Mouse (Mus musculus) ES-Bruce4 (cell line): ENCODE results near the gene Spats2l. TPM values are rescaled to one million over a fixed set of nuclear protein-coding genes. Genes with fewer than 3 reads are reported as not detected.

Experiments used
- H3K27ac ChIP-seq: 2 replicates; pipeline ENCODE4 v1.5.1; 2012; ENCODE audit warnings: low read length, inconsistent platforms; ENCODE audit not compliant: insufficient read depth
- H3K27me3 ChIP-seq: 2 replicates; pipeline ENCODE4 v1.6.1; 2012; ENCODE audit warnings: mild to moderate bottlenecking, low read length, inconsistent platforms; ENCODE audit not compliant: control insufficient read depth, poor library complexity, insufficient read depth, severe bottlenecking
- H3K36me3 ChIP-seq: 2 replicates; pipeline ENCODE4 v1.6.1; 2012; ENCODE audit warnings: inconsistent platforms, mild to moderate bottlenecking, low read length, moderate library complexity; ENCODE audit not compliant: control insufficient read depth, poor library complexity, insufficient read depth, severe bottlenecking
- H3K4me1 ChIP-seq: one replicate; pipeline ENCODE4 v1.8.1; 2011; ENCODE audit warnings: low read length; ENCODE audit not compliant: control insufficient read depth, insufficient read depth
- H3K4me3 ChIP-seq: 2 replicates; pipeline ENCODE4 v1.5.1; 2011; ENCODE audit warnings: low read depth, mild to moderate bottlenecking, low read length
- H3K9ac ChIP-seq: 2 replicates; pipeline ENCODE4 v1.6.1; 2012; ENCODE audit warnings: low read depth, mild to moderate bottlenecking, inconsistent platforms; ENCODE audit not compliant: poor library complexity, severe bottlenecking
- H3K9me3 ChIP-seq: replicated peaks from 2 replicates; pipeline ENCODE4 v1.6.1; 2012; ENCODE audit warnings: mild to moderate bottlenecking, low read length, inconsistent platforms; ENCODE audit not compliant: control insufficient read depth, poor library complexity, insufficient read depth, severe bottlenecking
- CTCF ChIP-seq: IDR thresholded peaks from one replicate; pipeline ENCODE4 v1.8.1; 2011; ENCODE audit warnings: low read depth, low read length
- EP300 ChIP-seq: IDR thresholded peaks from 2 replicates; pipeline ENCODE4 v1.6.1; 2011; ENCODE audit warnings: low read depth, low read length; ENCODE audit not compliant: insufficient read depth
- POLR2A ChIP-seq: IDR thresholded peaks from one replicate; pipeline ENCODE4 v1.8.1; 2011; ENCODE audit warnings: low read length; ENCODE audit not compliant: insufficient read depth
- polyA plus RNA-seq: library from polyadenylated mRNA; stranded (reverse); fragments of >200 nt; gene quantifications from 2 replicates; pipeline ENCODE4 v1.2.4, GENCODE M21; 2011; ENCODE audit warnings: low read depth; ENCODE audit not compliant: missing spikeins, insufficient read depth, insufficient read length

The Spats2l gene
- polyA plus RNA-seq, 1 experiment, result 14.1 TPM

- no peaks in the 10 kb centered on the region for H3K9me3 ChIP-seq
- peaks cover 4% of the 10 kb centered on the region; the same call in 1 of the 2 replicates for H3K36me3 ChIP-seq
- TF ChIP-seq POLR2A (no peak), CTCF (no peak), EP300 (no peak)
- no peak overlapping the region for H3K27ac ChIP-seq
- no peak overlapping the region for H3K9ac ChIP-seq
- H3K27me3 ChIP-seq, result no peaks in the 10 kb centered on the region
- H3K4me3 ChIP-seq, result no peak overlapping the region
- H3K4me1 ChIP-seq, result no peaks in the 10 kb centered on the region
These were observed 178.5 kb downstream of the Spats2l start for GRCm38 (mm10) chr1:57952509-57952908.

DNA sequence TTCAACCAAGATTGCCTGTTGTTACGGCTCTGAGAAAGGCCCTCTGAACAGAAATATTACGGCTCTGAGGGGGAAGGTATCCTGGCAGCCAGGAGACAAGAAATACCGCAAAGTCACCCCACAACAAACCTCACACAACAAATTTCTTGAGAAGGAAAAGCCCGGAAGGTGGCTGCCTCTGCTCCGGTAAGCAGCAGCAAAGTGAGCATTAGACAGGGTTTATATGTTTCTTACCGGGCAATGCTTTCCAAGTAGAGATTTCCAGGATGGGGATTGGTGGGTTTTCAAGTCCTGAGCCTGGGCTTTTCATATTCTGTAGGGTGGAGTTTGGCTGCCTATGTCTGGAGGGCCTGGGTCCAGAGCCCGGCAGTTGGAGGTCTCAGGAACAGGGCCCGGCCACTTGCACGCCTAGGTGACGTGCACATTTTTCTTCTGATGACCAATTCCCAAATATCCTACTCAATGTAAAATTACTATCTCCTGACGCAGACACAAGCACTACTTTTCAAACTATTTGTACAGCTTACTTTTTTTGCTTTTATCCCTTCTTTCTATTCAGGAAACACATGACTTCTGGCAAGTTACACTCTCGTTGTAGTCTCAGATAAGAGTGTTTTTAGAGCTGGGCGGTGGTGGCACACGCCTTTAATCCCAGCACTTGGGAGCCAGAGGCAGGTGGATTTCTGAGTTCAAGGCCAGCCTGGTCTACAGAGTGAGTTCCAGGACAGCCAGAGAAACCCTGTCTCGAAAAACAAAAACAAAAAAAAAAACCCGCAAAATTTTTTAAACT, 179.8 kb downstream of the Spats2l start:
- Histone ChIP-seq H3K4me3 (no peak overlapping the region), H3K9me3 (no peaks in the 10 kb centered on the region), H3K4me1 (no peaks in the 10 kb centered on the region), H3K36me3 (peaks cover 4% of the 10 kb centered on the region; the same call in 1 of the 2 replicates), H3K27ac (no peak overlapping the region), H3K27me3 (no peaks in the 10 kb centered on the region), H3K9ac (no peak overlapping the region)
- TF ChIP-seq CTCF, result no peak
- no peak for TF ChIP-seq EP300
- TF ChIP-seq POLR2A, result no peak

DNA sequence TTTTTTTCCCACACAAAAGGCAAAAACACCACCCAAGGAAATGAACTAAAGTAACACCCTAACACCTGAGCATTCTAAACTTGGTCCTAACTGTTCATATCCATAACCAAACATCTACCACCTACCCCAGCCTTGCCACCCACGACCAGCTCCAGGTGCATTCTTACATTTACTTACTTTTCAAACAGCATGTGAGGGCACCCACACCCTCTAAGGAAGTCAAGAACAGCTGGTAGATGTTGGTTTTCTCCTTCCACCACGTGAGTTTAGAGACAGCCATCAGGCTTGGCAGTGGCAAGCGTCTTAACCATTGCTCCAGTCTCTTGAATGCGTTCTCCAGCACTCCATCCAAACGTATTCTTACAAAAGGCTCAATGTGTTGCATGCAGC, 180.4 kb downstream of the Spats2l start:
- no peak overlapping the region for H3K9ac ChIP-seq
- TF ChIP-seq EP300, result no peak
- no peak for TF ChIP-seq POLR2A
- TF ChIP-seq CTCF, result no peak
- no peaks in the 10 kb centered on the region for H3K27me3 ChIP-seq
- H3K36me3 ChIP-seq, result peaks cover 4% of the 10 kb centered on the region; the same call in 1 of the 2 replicates
- H3K27ac ChIP-seq, result no peak overlapping the region
- H3K4me3 ChIP-seq, result no peak overlapping the region
- H3K4me1 ChIP-seq, result no peaks in the 10 kb centered on the region
- no peaks in the 10 kb centered on the region for H3K9me3 ChIP-seq

- H3K27ac ChIP-seq, result no peak overlapping the region
- TF ChIP-seq CTCF (no peak), POLR2A (no peak), EP300 (no peak)
- peaks cover 4% of the 10 kb centered on the region; the same call in 1 of the 2 replicates for H3K36me3 ChIP-seq
- no peak overlapping the region for H3K4me3 ChIP-seq
- H3K9me3 ChIP-seq, result no peaks in the 10 kb centered on the region
- H3K9ac ChIP-seq, result no peak overlapping the region
- no peaks in the 10 kb centered on the region for H3K4me1 ChIP-seq
- H3K27me3 ChIP-seq, result no peaks in the 10 kb centered on the region
These were observed 181.8 kb downstream of the Spats2l start for GRCm38 (mm10) chr1:57955774-57956173.

GRCm38 (mm10) chr1:57969327-57970271, 195.6 kb downstream of the Spats2l start:
- no peak for TF ChIP-seq POLR2A
- TF ChIP-seq EP300, result peak; percentile 26; the same call in 1 of the 2 replicates
- TF ChIP-seq CTCF, result peak; percentile 60
- H3K27me3 ChIP-seq, result no peaks in the 10 kb centered on the region
- peaks cover 5% of the 10 kb centered on the region for H3K36me3 ChIP-seq
- peak overlapping the region; percentile 71 for H3K9ac ChIP-seq
- no peak overlapping the region for H3K27ac ChIP-seq
- H3K4me1 ChIP-seq, result no peaks in the 10 kb centered on the region
- no peaks in the 10 kb centered on the region for H3K9me3 ChIP-seq
- peak overlapping the region; percentile 72 for H3K4me3 ChIP-seq

DNA sequence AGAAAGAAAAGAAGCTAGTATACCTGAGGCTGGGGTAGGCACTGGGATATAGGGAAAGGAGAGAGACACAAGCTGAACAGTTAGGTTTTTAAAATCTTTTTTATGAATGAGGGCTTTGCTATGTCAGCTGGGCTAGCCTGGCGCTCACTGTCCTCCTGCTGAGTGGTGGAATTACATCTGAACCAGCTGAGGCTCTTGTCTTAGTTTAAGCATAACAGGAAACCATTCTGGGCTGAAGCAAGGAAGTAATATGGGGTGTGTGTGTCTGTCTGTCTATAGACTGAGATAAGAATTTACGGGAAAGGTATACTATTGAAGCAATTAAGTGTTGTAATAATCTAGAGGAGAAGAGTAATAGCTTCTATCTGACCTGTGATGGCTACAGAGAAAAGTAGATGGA, 197.6 kb downstream of the Spats2l start:
- no peak for TF ChIP-seq EP300
- TF ChIP-seq CTCF, result no peak
- no peak for TF ChIP-seq POLR2A
- H3K9me3 ChIP-seq, result no peaks in the 10 kb centered on the region
- no peaks in the 10 kb centered on the region for H3K4me1 ChIP-seq
- no peak overlapping the region for H3K4me3 ChIP-seq
- no peaks in the 10 kb centered on the region for H3K27me3 ChIP-seq
- H3K36me3 ChIP-seq, result peaks cover 5% of the 10 kb centered on the region; the same call in 1 of the 2 replicates
- no peak overlapping the region for H3K9ac ChIP-seq
- H3K27ac ChIP-seq, result no peak overlapping the region
